Mouse (Mus musculus) MEL (cell line): ENCODE measurements at regions not wholly inside any gene's neighbourhood (a gene's known extent, or its start where the extent isn't known, plus 50 kb on each side); places are given as distances from the start of the nearest gene placed in this dataset.

Experiments used
- DNase-seq: peaks from one replicate; pipeline ENCODE4 v3.0.0; 2011; ENCODE audit warnings: low read depth, low spot score
- H3K27ac ChIP-seq: 2 replicates; pipeline ENCODE4 v1.5.1; 2012; ENCODE audit warnings: low read depth, mild to moderate bottlenecking, control low read depth, low read length, moderate library complexity; ENCODE audit not compliant: control insufficient read depth
- H3K27me3 ChIP-seq, 2 experiments: fragments of 150-350 bp in 1 of 2; sonication (generic) in 1 of 2; 2 replicates each; pipeline ENCODE4 v1.6.1; 2012; ENCODE audit warnings: low read length in 2 of 2, mild to moderate bottlenecking in 2 of 2, improper control_type of control experiment in 1 of 2, moderate library complexity in 1 of 2; ENCODE audit not compliant: insufficient read depth in 2 of 2, control insufficient read depth in 1 of 2
- H3K36me3 ChIP-seq, 2 experiments: 2 replicates each; pipeline ENCODE4 v1.6.1; 2012 to 2014; ENCODE audit warnings: low read length in 2 of 2, improper control_type of control experiment in 1 of 2, inconsistent platforms in 1 of 2, mild to moderate bottlenecking in 1 of 2; ENCODE audit not compliant: insufficient read depth in 2 of 2, control insufficient read depth in 1 of 2
- H3K4me1 ChIP-seq, 2 experiments: fragments of 150-350 bp in 1 of 2; sonication (generic) in 1 of 2; 2 replicates each; pipeline ENCODE4 v1.6.1; 2012; ENCODE audit warnings: low read length in 2 of 2, improper control_type of control experiment in 1 of 2, mild to moderate bottlenecking in 1 of 2; ENCODE audit not compliant: insufficient read depth in 2 of 2, control insufficient read depth in 1 of 2
- H3K4me3 ChIP-seq, 2 experiments: fragments of 150-350 bp in 1 of 2; sonication (generic) in 1 of 2; 2 replicates each; pipeline ENCODE4 v1.5.1; 2012; ENCODE audit warnings: low read depth in 2 of 2, low read length in 2 of 2, mild to moderate bottlenecking in 2 of 2, moderate library complexity in 2 of 2, control low read depth in 1 of 2, improper control_type of control experiment in 1 of 2; ENCODE audit not compliant: control insufficient read depth in 1 of 2, insufficient read depth in 1 of 2
- H3K79me2 ChIP-seq: 2 replicates; pipeline ENCODE4 v1.6.1; 2012; ENCODE audit warnings: mild to moderate bottlenecking, low read length, moderate library complexity; ENCODE audit not compliant: control insufficient read depth, poor library complexity, insufficient read depth
- H3K9ac ChIP-seq: 2 replicates; pipeline ENCODE4 v1.6.1; 2012; ENCODE audit warnings: low read depth, mild to moderate bottlenecking, control low read depth, low read length, moderate library complexity; ENCODE audit not compliant: control insufficient read depth, poor library complexity, severe bottlenecking
- H3K9me3 ChIP-seq: fragments of 150-350 bp; sonication (generic); replicated peaks from 2 replicates; pipeline ENCODE4 v1.6.1; 2012; ENCODE audit warnings: mild to moderate bottlenecking, low read length, improper control_type of control experiment, moderate library complexity; ENCODE audit not compliant: insufficient read depth
- BHLHE40 ChIP-seq: IDR thresholded peaks from 2 replicates; pipeline ENCODE4 v1.6.1; 2012; ENCODE audit warnings: low read depth, mild to moderate bottlenecking, inconsistent platforms, low read length, improper control_type of control experiment, borderline replicate concordance
- CHD1 ChIP-seq: IDR thresholded peaks from 2 replicates; pipeline ENCODE4 v1.6.1; 2012; ENCODE audit warnings: low read depth, mild to moderate bottlenecking, inconsistent platforms, low read length, improper control_type of control experiment
- CHD2 ChIP-seq: IDR thresholded peaks from 2 replicates; pipeline ENCODE4 v1.6.1; 2011; ENCODE audit warnings: low read length, improper control_type of control experiment
- E2F4 ChIP-seq: IDR thresholded peaks from 2 replicates; pipeline ENCODE4 v1.6.1; 2011; ENCODE audit warnings: low read depth, low read length, improper control_type of control experiment, borderline replicate concordance
- GABPA ChIP-seq: IDR thresholded peaks from 2 replicates; pipeline ENCODE4 v1.6.1; 2012; ENCODE audit warnings: low read depth, mild to moderate bottlenecking, inconsistent platforms, low read length, improper control_type of control experiment, moderate library complexity
- JUND ChIP-seq: IDR thresholded peaks from 2 replicates; pipeline ENCODE4 v1.6.1; 2011; ENCODE audit warnings: low read depth, mild to moderate bottlenecking, improper control_type of control experiment, low read length
- MAX ChIP-seq: IDR thresholded peaks from 2 replicates; pipeline ENCODE4 v1.6.1; 2011; ENCODE audit warnings: low read length, improper control_type of control experiment
- MEF2A ChIP-seq: IDR thresholded peaks from 2 replicates; pipeline ENCODE4 v1.6.1; 2014; ENCODE audit warnings: low read depth, mild to moderate bottlenecking, inconsistent platforms, low read length, improper control_type of control experiment; ENCODE audit not compliant: poor library complexity, insufficient replicate concordance, severe bottlenecking; ENCODE audit errors: extremely low read depth
- MXI1 ChIP-seq: IDR thresholded peaks from 2 replicates; pipeline ENCODE4 v1.6.1; 2011; ENCODE audit warnings: mild to moderate bottlenecking, low read depth, low read length, improper control_type of control experiment
- MYB ChIP-seq: IDR thresholded peaks from 2 replicates; pipeline ENCODE4 v1.6.1; 2011; ENCODE audit warnings: mild to moderate bottlenecking, low read depth, low read length, improper control_type of control experiment
- MYC ChIP-seq: IDR thresholded peaks from 2 replicates; pipeline ENCODE4 v1.6.1; 2011; ENCODE audit warnings: low read depth, mild to moderate bottlenecking, low read length, improper control_type of control experiment, moderate library complexity
- NRF1 ChIP-seq: IDR thresholded peaks from 2 replicates; pipeline ENCODE4 v1.6.1; 2014; ENCODE audit warnings: low read depth, mild to moderate bottlenecking, inconsistent platforms, low read length, improper control_type of control experiment, moderate library complexity; ENCODE audit not compliant: poor library complexity, insufficient read depth, severe bottlenecking
- POLR2AphosphoS2 ChIP-seq: IDR thresholded peaks from 2 replicates; pipeline ENCODE4 v1.6.1; 2011; ENCODE audit warnings: low read length, improper control_type of control experiment
- POLR2AphosphoS5 ChIP-seq: IDR thresholded peaks from 2 replicates; pipeline ENCODE4 v1.6.1; 2012; ENCODE audit warnings: low read depth, borderline replicate concordance, mild to moderate bottlenecking, inconsistent platforms, low read length, moderate library complexity, mixed read lengths
- RAD21 ChIP-seq: IDR thresholded peaks from 2 replicates; pipeline ENCODE4 v1.6.1; 2011; ENCODE audit warnings: mild to moderate bottlenecking, low read depth, low read length, improper control_type of control experiment
- SIN3A ChIP-seq: IDR thresholded peaks from 2 replicates; pipeline ENCODE4 v1.6.1; 2012; ENCODE audit warnings: low read length, improper control_type of control experiment, inconsistent platforms
- SMC3 ChIP-seq: IDR thresholded peaks from 2 replicates; pipeline ENCODE4 v1.6.1; 2011; ENCODE audit warnings: low read depth, low read length, improper control_type of control experiment
- TAL1 ChIP-seq: IDR thresholded peaks from 2 replicates; pipeline ENCODE4 v1.6.1; 2012; ENCODE audit warnings: mild to moderate bottlenecking, inconsistent platforms, low read length, moderate library complexity, mixed read lengths
- TBP ChIP-seq: IDR thresholded peaks from 2 replicates; pipeline ENCODE4 v1.8.0; 2011; ENCODE audit warnings: low read depth, low read length, improper control_type of control experiment
- TCF12 ChIP-seq: IDR thresholded peaks from 2 replicates; pipeline ENCODE4 v1.6.1; 2014; ENCODE audit warnings: low read depth, mild to moderate bottlenecking, inconsistent platforms, low read length, improper control_type of control experiment, moderate library complexity
- UBTF ChIP-seq: IDR thresholded peaks from 2 replicates; pipeline ENCODE4 v1.6.1; 2012; ENCODE audit warnings: low read depth, mild to moderate bottlenecking, inconsistent platforms, low read length, improper control_type of control experiment, moderate library complexity, borderline replicate concordance; ENCODE audit not compliant: insufficient read depth
- ZC3H11A ChIP-seq: IDR thresholded peaks from 2 replicates; pipeline ENCODE4 v1.6.1; 2012; ENCODE audit warnings: low read depth, mild to moderate bottlenecking, inconsistent platforms, low read length, improper control_type of control experiment
- ZKSCAN1 ChIP-seq: IDR thresholded peaks from 2 replicates; pipeline ENCODE4 v1.6.1; 2012; ENCODE audit warnings: low read depth, mild to moderate bottlenecking, inconsistent platforms, low read length, improper control_type of control experiment, moderate library complexity
- ZMIZ1 ChIP-seq: IDR thresholded peaks from 2 replicates; pipeline ENCODE4 v1.6.1; 2012; ENCODE audit warnings: low read depth, mild to moderate bottlenecking, inconsistent platforms, low read length, improper control_type of control experiment, moderate library complexity
- ZNF384 ChIP-seq: IDR thresholded peaks from 2 replicates; pipeline ENCODE4 v1.6.1; 2012; ENCODE audit warnings: low read depth, mild to moderate bottlenecking, inconsistent platforms, low read length, improper control_type of control experiment

DNA sequence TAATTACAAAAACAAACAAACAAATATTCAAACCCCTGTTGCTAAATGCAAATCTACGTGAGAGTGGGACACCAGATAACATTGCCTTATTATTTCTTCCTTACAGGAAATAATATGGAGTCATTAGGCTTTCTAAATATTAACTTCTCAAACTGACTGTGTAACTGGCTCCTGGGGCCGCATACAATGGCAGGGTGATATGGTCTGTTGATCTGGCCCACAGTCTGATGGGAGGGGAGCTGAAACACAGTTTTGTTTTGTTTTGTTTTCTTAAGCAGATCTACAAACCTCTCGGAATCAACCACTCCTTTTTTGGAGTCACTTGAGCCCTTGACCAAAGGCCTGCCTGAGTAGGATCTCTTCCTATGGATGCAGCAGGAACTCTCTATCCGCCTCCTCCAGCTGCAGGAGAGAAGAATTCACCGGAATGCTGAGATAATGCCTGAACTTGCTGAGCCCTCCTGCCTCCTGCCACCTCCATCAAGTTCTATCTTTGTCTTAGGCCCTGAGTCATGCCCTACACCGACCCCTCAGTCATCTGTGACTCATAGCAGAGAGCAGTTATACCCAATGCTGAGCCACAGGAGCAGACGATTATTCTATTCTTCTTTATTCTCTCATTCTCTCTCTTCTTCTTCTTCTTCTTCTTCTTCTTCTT, 534.5 kb upstream of the Btbd3 start:
- H3K4me3 ChIP-seq = no peak overlapping the region
- no peak for DNase-seq
- no peaks in the 10 kb centered on the region for H3K9me3 ChIP-seq
- no peaks in the 10 kb centered on the region for H3K36me3 ChIP-seq
- no peaks in the 10 kb centered on the region for H3K79me2 ChIP-seq
- no peak overlapping the region for H3K27ac ChIP-seq
- H3K4me1 ChIP-seq = no peaks in the 10 kb centered on the region
- H3K9ac ChIP-seq = no peak overlapping the region
- no peaks in the 10 kb centered on the region for H3K27me3 ChIP-seq
- no peak for TF ChIP-seq UBTF
- TF ChIP-seq MYB = no peak
- TF ChIP-seq MEF2A = no peak
- no peak for TF ChIP-seq JUND
- TF ChIP-seq MXI1 = no peak
- no peak for TF ChIP-seq SIN3A
- no peak for TF ChIP-seq TBP
- no peak for TF ChIP-seq BHLHE40
- TF ChIP-seq ZKSCAN1 = no peak
- TF ChIP-seq E2F4 = no peak
- no peak for TF ChIP-seq SMC3
- TF ChIP-seq TCF12 = no peak
- TF ChIP-seq POLR2AphosphoS2 = no peak
- TF ChIP-seq MAX = no peak
- no peak for TF ChIP-seq ZMIZ1

- no peaks in the 10 kb centered on the region for H3K36me3 ChIP-seq
- H3K79me2 ChIP-seq = no peaks in the 10 kb centered on the region
- no peaks in the 10 kb centered on the region for H3K9me3 ChIP-seq
- H3K27me3 ChIP-seq = no peaks in the 10 kb centered on the region
- H3K27ac ChIP-seq = no peak overlapping the region
- no peak overlapping the region for H3K9ac ChIP-seq
- TF ChIP-seq RAD21 (no peak), TAL1 (no peak), CHD1 (no peak), SIN3A (no peak), TBP (no peak), CHD2 (no peak), MYC (no peak), MEF2A (no peak), NRF1 (no peak), GABPA (no peak), ZC3H11A (no peak), TCF12 (no peak), POLR2AphosphoS5 (no peak), MXI1 (no peak), SMC3 (no peak), JUND (no peak), POLR2AphosphoS2 (no peak), ZNF384 (no peak), MAX (no peak)
- H3K4me1 ChIP-seq = no peaks in the 10 kb centered on the region
- no peak overlapping the region for H3K4me3 ChIP-seq
- no peak for DNase-seq
Measured at GRCm38 (mm10) chr2:137715891-137716290, 540.5 kb upstream of the Btbd3 start.
